Mouse (Mus musculus) MN1 (cell line): ENCODE results near the gene Itga9.

Source experiments
- DNase-seq: peaks from one replicate; pipeline ENCODE4 v3.0.0-alpha.2; 2016; ENCODE audit warnings: low spot score

Itga9 gene

GRCm38 (mm10) chr9:118925286-118926110, 319.0 kb downstream of the Itga9 start:
- peak; percentile 69 for DNase-seq

- DNase-seq, result peak; percentile 14
Observed at GRCm38 (mm10) chr9:118926111-118926650, 319.7 kb downstream of the Itga9 start, which contains the start of gene Ctdspl. Ctdspl (plus strand) TSS chr9:118926453.

- peak; percentile 18 for DNase-seq
Observed at GRCm38 (mm10) chr9:118926688-118927321, 320.3 kb downstream of the Itga9 start.

GRCm38 (mm10) chr9:118927501-118927900, 321.0 kb downstream of the Itga9 start:
- DNase-seq, result no peak

GRCm38 (mm10) chr9:118928007-118928406, 321.5 kb downstream of the Itga9 start:
- DNase-seq, result no peak

GRCm38 (mm10) chr9:118928656-118929055, 322.2 kb downstream of the Itga9 start:
- DNase-seq, result no peak

GRCm38 (mm10) chr9:118930611-118931010, 324.1 kb downstream of the Itga9 start:
- DNase-seq, result no peak

- DNase-seq, result no peak
Observed at GRCm38 (mm10) chr9:118933800-118934199, 327.3 kb downstream of the Itga9 start.

- DNase-seq, result no peak
Observed at GRCm38 (mm10) chr9:118934319-118934718, 327.8 kb downstream of the Itga9 start.

GRCm38 (mm10) chr9:118935098-118935497, 328.6 kb downstream of the Itga9 start:
- no peak for DNase-seq

GRCm38 (mm10) chr9:118936071-118936470, 329.6 kb downstream of the Itga9 start:
- no peak for DNase-seq

- DNase-seq, result no peak
Observed at GRCm38 (mm10) chr9:118937515-118937914, 331.0 kb downstream of the Itga9 start.

GRCm38 (mm10) chr9:118939410-118939809, 332.9 kb downstream of the Itga9 start:
- no peak for DNase-seq

GRCm38 (mm10) chr9:118939831-118940230, 333.3 kb downstream of the Itga9 start:
- no peak for DNase-seq

- DNase-seq, result no peak
Observed at GRCm38 (mm10) chr9:118940591-118941207, 334.2 kb downstream of the Itga9 start.

- DNase-seq, result no peak
Observed at GRCm38 (mm10) chr9:118942030-118942429, 335.5 kb downstream of the Itga9 start.

GRCm38 (mm10) chr9:118943941-118944340, 337.5 kb downstream of the Itga9 start:
- no peak for DNase-seq

- DNase-seq, result no peak
Observed at GRCm38 (mm10) chr9:118944388-118944787, 337.9 kb downstream of the Itga9 start.

GRCm38 (mm10) chr9:118948486-118948885, 342.0 kb downstream of the Itga9 start:
- DNase-seq, result no peak

GRCm38 (mm10) chr9:118949124-118949523, 342.6 kb downstream of the Itga9 start:
- no peak for DNase-seq

- no peak for DNase-seq
Observed at GRCm38 (mm10) chr9:118949654-118950053, 343.2 kb downstream of the Itga9 start.

GRCm38 (mm10) chr9:118950061-118950460, 343.6 kb downstream of the Itga9 start:
- no peak for DNase-seq
